Mouse (Mus musculus): Measurements from ENCODE around the gene Smurf2. TPM values are rescaled to one million over a fixed set of nuclear protein-coding genes. Genes with fewer than 3 reads are reported as not detected.

Smurf2 gene
- polyA plus RNA-seq, 1 experiment from 2014 or later, result 17.8 TPM

GRCm38 (mm10) chr11:106937306-106937705, 16.8 kb upstream of the Smurf2 start:
- ATAC-seq (ENCODE audit: low FRiP score, low read depth), result no peak
- Histone ChIP-seq H3K4me1 (no peaks in the 10 kb centered on the region), H3K27me3 (no peaks in the 10 kb centered on the region), H3K9ac (replicated peaks) (no peak overlapping the region), H3K4me3 (no peak overlapping the region), H3K27ac (replicated peaks) (no peak overlapping the region), H3K36me3 (no peaks in the 10 kb centered on the region), H3K4me2 (replicated peaks) (no peak overlapping the region), H3K9me3 (no peaks in the 10 kb centered on the region)
- 90% methylated on average over 5 of the region's 5 CpGs for WGBS

- no peaks in the 10 kb centered on the region for H3K9me3 ChIP-seq
- no peak for ATAC-seq (ENCODE audit: low FRiP score, low read depth)
- 83% methylated on average over 9 of the region's 9 CpGs for WGBS
- no peak overlapping the region for H3K9ac ChIP-seq (replicated peaks)
- H3K36me3 ChIP-seq, result no peaks in the 10 kb centered on the region
- H3K4me1 ChIP-seq, result no peaks in the 10 kb centered on the region
- no peak overlapping the region for H3K4me3 ChIP-seq
- H3K27me3 ChIP-seq, result no peaks in the 10 kb centered on the region
- no peak overlapping the region for H3K27ac ChIP-seq (replicated peaks)
- H3K4me2 ChIP-seq (replicated peaks), result no peak overlapping the region
These were observed 9.9 kb upstream of the Smurf2 start for GRCm38 (mm10) chr11:106930366-106930765.

DNA sequence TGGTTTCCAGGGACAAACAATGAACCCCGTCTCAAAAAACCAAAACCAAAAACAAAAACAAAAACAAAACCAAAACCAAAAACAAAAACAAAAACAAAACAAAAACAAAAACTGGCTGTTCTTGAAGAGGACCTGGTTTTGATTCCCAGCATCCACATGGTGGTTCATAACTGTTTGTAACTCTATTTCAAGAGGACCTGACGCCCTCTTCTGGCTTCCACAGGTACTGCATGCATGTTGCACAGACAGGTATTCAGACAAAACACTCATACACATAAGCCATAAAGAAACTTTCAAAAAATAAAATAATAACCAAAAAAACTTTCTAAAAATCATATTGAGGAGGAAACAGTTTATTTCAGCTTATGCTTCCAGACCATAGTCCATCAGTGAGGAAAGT, 8.4 kb upstream of the Smurf2 start:
- no peaks in the 10 kb centered on the region for H3K27me3 ChIP-seq
- no peaks in the 10 kb centered on the region for H3K4me1 ChIP-seq
- no peak overlapping the region for H3K4me3 ChIP-seq
- H3K9ac ChIP-seq (replicated peaks), result no peak overlapping the region
- ATAC-seq (ENCODE audit: low FRiP score, low read depth), result no peak
- H3K4me2 ChIP-seq (replicated peaks), result no peak overlapping the region
- no peaks in the 10 kb centered on the region for H3K36me3 ChIP-seq
- no peak overlapping the region for H3K27ac ChIP-seq (replicated peaks)
- H3K9me3 ChIP-seq, result no peaks in the 10 kb centered on the region
- 58% methylated on average over 2 of the region's 2 CpGs for WGBS

DNA sequence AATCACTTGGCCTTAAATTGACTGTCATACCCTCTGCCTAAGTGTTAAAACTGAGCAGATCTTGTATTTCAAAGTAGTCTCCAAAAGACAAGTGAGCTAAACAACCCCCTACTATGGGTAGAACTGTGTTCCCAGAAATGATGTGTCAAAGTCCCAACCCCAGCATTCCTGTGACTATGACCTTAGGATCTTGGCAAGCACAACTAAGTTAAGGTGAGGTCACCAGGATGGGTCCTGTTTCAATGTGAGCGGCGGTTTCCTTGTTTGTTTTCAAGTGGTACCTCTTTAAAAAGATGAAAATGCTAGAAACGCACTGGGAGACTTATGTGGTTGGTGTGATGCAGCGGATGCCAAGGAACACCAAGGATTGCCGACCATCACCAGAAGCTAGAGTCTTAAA, 7.4 kb upstream of the Smurf2 start:
- 93% methylated on average over 5 of the region's 5 CpGs for WGBS
- no peaks in the 10 kb centered on the region for H3K27me3 ChIP-seq
- no peak for ATAC-seq (ENCODE audit: low FRiP score, low read depth)

DNA sequence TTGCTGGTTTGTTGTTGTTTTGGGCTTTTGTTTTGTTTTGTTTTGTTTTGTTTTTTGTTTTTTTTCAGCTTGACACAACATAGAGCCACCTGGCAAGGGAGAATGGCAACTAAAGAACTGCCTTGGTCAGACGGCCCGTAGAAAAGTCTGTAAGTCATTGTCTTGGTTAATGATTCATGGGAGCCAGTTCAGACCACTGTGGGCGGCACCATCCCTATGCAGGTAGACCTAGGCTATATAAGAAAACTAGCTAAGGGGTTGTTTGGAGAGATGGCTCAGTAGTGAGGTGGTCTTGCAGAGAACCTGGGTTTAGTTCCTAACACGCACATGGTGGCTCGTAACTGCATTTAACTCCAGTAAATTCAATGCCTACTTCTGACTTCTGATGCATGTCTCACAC, 6.7 kb upstream of the Smurf2 start:
- Histone ChIP-seq H3K9me3 (no peaks in the 10 kb centered on the region), H3K27ac (replicated peaks) (no peak overlapping the region), H3K4me3 (no peak overlapping the region), H3K27me3 (no peaks in the 10 kb centered on the region), H3K9ac (replicated peaks) (no peak overlapping the region), H3K4me1 (no peaks in the 10 kb centered on the region), H3K4me2 (replicated peaks) (no peak overlapping the region), H3K36me3 (no peaks in the 10 kb centered on the region)
- ATAC-seq (ENCODE audit: low FRiP score, low read depth), result no peak
- 93% methylated on average over 5 of the region's 5 CpGs for WGBS

More for the DNA sequence above, 7.4 kb upstream of the Smurf2 start:
- H3K4me1 ChIP-seq, result no peaks in the 10 kb centered on the region
- no peaks in the 10 kb centered on the region for H3K9me3 ChIP-seq
- no peak overlapping the region for H3K9ac ChIP-seq (replicated peaks)
- no peaks in the 10 kb centered on the region for H3K36me3 ChIP-seq
- no peak overlapping the region for H3K27ac ChIP-seq (replicated peaks)
- no peak overlapping the region for H3K4me3 ChIP-seq
- H3K4me2 ChIP-seq (replicated peaks), result no peak overlapping the region

DNA sequence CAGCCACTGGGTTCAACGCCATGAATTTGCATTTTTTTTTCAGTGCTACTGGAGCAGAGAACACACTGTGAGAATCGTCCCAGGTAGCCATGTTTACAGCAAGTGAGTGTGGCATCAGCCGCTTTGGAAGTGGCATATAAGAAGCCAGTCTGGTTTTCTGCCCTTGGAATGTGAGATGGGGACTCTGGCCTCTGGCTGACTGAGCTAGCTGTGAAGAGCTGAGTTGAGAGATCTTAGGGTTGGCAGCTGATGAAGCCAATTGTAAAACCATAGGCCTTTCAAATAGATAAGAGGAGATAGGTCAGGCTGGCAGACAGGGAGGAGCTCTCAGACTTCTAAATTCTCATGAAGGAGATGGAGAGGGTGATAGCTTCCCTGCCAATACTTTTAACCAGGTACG, 6.2 kb upstream of the Smurf2 start:
- 86% methylated on average over 4 of the region's 4 CpGs for WGBS

DNA sequence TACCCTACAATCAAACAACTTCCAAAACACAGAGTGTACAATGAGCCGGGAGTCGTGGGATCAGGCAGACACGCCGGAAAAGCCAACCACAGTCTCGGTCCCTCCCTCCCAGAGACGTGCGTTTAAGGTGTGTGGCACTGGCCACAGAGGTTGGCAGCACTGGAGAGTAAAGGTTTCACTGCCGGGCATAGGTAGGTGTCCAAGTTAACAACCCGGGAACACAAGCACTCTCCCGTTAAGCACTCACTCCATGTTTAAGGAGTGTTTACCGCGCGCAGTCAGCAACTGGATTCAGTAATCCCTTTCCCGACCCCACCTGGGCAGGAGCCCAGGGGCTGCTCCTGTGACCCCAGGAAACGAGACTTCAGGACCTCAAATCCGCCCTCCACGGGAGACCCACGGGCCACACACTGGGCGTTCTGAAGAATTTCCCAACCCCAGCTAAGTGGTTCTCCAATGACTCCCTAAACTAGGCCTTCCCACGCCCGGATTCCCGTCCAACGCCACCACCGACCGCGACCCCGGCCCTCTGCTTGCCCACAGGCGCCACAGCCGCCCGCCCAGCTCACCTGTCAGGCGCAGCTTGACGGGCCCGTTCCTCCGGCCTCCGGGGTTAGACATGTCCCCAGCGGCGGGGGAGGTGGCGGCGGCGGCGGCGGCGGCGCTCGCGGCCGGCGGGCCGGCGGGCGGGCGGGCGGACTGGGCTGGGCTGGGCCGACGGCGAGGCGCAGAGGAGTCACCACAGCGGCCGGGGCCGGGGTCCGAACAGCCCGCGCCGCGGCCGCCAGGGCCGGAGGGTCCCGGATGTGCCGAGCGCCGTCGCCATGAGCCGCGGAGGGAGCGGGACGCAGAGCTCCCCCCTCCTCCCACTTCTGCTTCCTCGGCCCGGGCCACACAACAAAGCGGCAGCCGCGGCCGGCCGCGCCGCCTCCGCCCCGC, 634 bp downstream of the Smurf2 start:
- Histone ChIP-seq H3K9me3 (no peaks in the 10 kb centered on the region), H3K4me3 (peak overlapping the region; percentile 74), H3K27ac (replicated peaks) (peak overlapping the region; percentile 97), H3K36me3 (no peaks in the 10 kb centered on the region), H3K4me1 (peaks cover 27% of the 10 kb centered on the region), H3K9ac (replicated peaks) (peak overlapping the region; percentile 96), H3K4me2 (replicated peaks) (peak overlapping the region; percentile 77), H3K27me3 (no peaks in the 10 kb centered on the region)
- peak; percentile 88 for ATAC-seq (ENCODE audit: low FRiP score, low read depth)
- under 1% methylated on average over 37 of the region's 87 CpGs for WGBS

More for the DNA sequence above, 6.2 kb upstream of the Smurf2 start:
- ATAC-seq (ENCODE audit: low FRiP score, low read depth), result no peak
- no peaks in the 10 kb centered on the region for H3K27me3 ChIP-seq
- no peak overlapping the region for H3K4me3 ChIP-seq
- no peaks in the 10 kb centered on the region for H3K36me3 ChIP-seq
- H3K4me2 ChIP-seq (replicated peaks), result no peak overlapping the region
- H3K9me3 ChIP-seq, result no peaks in the 10 kb centered on the region
- H3K4me1 ChIP-seq, result no peaks in the 10 kb centered on the region
- no peak overlapping the region for H3K9ac ChIP-seq (replicated peaks)
- H3K27ac ChIP-seq (replicated peaks), result no peak overlapping the region

DNA sequence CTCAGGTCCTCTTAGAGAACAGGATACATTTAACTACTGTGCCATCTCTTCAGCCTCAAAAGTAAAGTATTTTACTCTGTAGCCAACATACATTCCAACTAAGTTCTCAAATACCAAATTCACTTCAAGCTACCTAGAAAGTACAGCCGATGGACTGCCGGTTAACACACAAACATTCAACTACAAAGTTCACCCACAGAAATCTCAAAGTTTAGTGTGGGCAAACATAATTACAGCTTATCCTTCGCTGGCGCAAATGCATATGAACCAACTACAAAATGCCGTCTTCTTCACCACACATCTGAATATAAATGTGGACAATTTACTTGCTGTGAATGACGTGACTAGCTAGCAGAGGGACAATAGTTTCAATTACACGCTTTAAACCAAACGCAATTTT, 1.6 kb downstream of the Smurf2 start:
- Histone ChIP-seq H3K36me3 (no peaks in the 10 kb centered on the region), H3K27me3 (no peaks in the 10 kb centered on the region), H3K27ac (replicated peaks) (no peak overlapping the region), H3K4me2 (replicated peaks) (peak overlapping the region; percentile 77), H3K9ac (replicated peaks) (peak overlapping the region; percentile 96), H3K9me3 (no peaks in the 10 kb centered on the region), H3K4me1 (peaks cover 27% of the 10 kb centered on the region), H3K4me3 (peak overlapping the region; percentile 74)
- WGBS, result 24% methylated on average over 8 of the region's 8 CpGs
- ATAC-seq (ENCODE audit: low FRiP score, low read depth), result no peak

DNA sequence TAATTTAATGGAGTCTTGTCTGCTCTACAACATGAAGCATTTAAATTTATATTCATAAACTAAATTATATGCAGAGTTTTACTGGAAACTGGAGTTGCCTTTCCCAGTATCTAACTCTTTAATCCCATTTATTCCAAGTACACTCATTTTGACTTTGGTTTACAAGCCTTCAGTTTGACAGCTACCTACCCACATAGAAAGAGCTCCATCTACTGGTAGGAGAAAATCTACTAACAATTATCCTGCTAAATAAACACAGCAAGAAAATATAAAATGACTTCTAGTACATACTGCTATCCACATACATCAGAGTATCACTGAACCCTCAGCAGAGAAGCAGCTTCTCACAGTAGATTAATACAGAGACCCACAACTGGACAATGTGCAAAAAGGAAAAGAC, 9.3 kb downstream of the Smurf2 start:
- Histone ChIP-seq H3K36me3 (no peaks in the 10 kb centered on the region), H3K4me3 (no peak overlapping the region), H3K9me3 (no peaks in the 10 kb centered on the region), H3K4me1 (no peaks in the 10 kb centered on the region), H3K9ac (replicated peaks) (no peak overlapping the region), H3K4me2 (replicated peaks) (no peak overlapping the region), H3K27me3 (no peaks in the 10 kb centered on the region), H3K27ac (replicated peaks) (no peak overlapping the region)
- ATAC-seq (ENCODE audit: low FRiP score, low read depth), result no peak

DNA sequence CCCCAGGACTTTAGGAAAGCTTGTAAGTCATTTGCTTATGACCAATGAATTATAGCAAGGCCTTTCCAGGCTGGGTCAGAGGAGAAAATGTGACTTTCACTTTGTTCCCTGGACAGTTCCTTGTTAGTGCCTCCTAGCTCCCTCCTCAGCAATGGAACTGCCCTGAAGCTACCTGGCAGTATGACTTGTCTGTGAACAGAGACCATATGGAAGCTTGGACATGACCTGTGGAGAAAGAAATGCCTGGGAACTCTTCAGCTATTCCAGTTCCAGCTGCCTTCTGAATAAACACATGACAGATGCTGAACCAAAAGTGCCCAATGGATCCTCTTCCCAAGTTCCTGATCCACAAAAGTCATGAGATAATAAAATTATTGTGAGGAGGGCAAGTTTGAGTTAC, 12.5 kb downstream of the Smurf2 start:
- no peak for ATAC-seq (ENCODE audit: low FRiP score, low read depth)
- Histone ChIP-seq H3K4me2 (replicated peaks) (no peak overlapping the region), H3K36me3 (0 out of 2 replicates have a peak, but pooled peaks cover 4% of the 10 kb centered on the region), H3K27ac (replicated peaks) (no peak overlapping the region), H3K27me3 (no peaks in the 10 kb centered on the region), H3K4me1 (no peaks in the 10 kb centered on the region), H3K9me3 (no peaks in the 10 kb centered on the region), H3K4me3 (no peak overlapping the region), H3K9ac (replicated peaks) (no peak overlapping the region)

DNA sequence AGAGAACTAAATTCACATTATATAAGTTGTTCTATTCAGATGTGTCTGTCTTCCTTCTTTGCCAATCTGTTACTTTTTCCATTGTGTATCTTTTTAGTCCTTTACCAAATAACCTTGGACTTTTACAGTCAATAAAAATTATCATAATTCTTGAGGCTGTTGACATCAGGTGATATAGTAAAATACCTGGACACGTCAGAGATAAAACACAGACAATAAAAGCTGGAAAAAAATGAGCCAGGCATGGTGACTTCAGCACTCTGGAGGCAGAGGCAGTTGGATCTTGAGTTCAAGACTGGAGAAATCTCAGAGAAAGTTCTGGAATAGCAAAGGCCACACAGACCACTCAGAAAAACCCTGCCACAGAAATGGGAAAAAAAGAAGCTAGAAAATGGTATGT, 13.3 kb downstream of the Smurf2 start:
- ATAC-seq (ENCODE audit: low FRiP score, low read depth), result no peak
- Histone ChIP-seq H3K4me2 (replicated peaks) (no peak overlapping the region), H3K36me3 (0 out of 2 replicates have a peak, but pooled peaks cover 4% of the 10 kb centered on the region), H3K4me1 (no peaks in the 10 kb centered on the region), H3K9ac (replicated peaks) (no peak overlapping the region), H3K27ac (replicated peaks) (no peak overlapping the region), H3K9me3 (no peaks in the 10 kb centered on the region), H3K27me3 (no peaks in the 10 kb centered on the region), H3K4me3 (no peak overlapping the region)
- WGBS, result 90% methylated on average over 1 of the region's 1 CpGs

DNA sequence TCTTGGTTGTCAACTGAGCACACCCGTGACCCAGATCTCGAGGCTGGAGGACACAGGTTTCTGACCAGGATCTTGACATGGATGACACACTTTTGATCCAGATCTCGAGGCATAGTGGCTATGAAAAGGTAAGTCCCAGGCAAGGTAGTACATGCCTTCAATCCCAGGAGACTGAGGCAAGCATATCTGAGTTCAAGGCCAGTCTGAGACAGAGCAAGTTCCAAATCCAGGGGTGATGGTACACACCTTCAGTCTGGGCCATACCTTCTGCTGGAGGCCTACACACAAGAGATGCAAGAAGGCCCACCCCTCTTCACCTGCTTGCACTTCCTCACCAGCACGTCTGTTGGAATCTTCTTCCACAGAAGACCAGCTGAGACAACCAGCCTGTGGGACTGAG, 14.8 kb downstream of the Smurf2 start:
- Histone ChIP-seq H3K9me3 (no peaks in the 10 kb centered on the region), H3K4me3 (no peak overlapping the region), H3K27me3 (no peaks in the 10 kb centered on the region), H3K9ac (replicated peaks) (no peak overlapping the region), H3K4me2 (replicated peaks) (no peak overlapping the region), H3K27ac (replicated peaks) (no peak overlapping the region), H3K4me1 (no peaks in the 10 kb centered on the region), H3K36me3 (0 out of 2 replicates have a peak, but pooled peaks cover 4% of the 10 kb centered on the region)
- ATAC-seq (ENCODE audit: low FRiP score, low read depth), result no peak
- WGBS, result 96% methylated on average over 4 of the region's 4 CpGs

Measured in midbrain, embryonic 12.5 days (tissue).